Mouse (Mus musculus) urinary bladder, postnatal 10 days (tissue): ENCODE data around the gene Tlr5.

Source experiments
- DNase-seq: peaks from one replicate; pipeline ENCODE4 v3.0.0; 2022; ENCODE audit warnings: low spot score

The Tlr5 gene

DNA sequence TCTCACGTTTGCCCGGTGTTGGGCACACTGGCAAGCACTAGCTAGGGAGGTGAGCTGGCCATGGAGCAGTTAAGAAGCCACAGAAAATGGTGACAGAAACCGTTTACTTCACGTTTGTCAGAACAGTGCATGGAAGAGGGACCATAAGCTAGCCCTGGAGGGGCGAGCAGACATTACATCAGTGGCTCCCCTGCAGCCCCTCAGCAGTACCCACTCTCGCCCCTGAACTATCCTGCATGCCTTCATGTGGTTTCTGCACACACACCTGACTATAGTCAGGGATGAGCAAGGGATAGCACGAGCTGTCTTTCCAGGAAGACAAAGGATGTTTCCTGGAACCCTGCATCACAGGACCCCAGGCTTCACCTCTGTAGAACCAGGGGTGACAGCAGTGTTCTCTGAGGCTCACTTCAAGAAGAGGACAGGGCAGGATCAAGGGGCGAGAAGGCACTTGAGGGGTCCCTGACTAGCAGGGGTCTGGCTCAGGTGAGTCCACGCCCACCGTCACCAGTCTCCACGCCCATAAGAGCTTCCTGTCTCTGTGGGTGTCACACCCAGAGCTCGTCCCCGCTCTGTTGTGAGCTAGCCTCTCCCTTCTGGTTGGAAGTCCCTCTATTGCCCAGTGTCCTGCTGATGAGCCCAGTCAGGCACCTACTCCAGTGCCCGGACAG lies 35.6 kb downstream of the Tlr5 start:
- DNase-seq: no peak

DNA sequence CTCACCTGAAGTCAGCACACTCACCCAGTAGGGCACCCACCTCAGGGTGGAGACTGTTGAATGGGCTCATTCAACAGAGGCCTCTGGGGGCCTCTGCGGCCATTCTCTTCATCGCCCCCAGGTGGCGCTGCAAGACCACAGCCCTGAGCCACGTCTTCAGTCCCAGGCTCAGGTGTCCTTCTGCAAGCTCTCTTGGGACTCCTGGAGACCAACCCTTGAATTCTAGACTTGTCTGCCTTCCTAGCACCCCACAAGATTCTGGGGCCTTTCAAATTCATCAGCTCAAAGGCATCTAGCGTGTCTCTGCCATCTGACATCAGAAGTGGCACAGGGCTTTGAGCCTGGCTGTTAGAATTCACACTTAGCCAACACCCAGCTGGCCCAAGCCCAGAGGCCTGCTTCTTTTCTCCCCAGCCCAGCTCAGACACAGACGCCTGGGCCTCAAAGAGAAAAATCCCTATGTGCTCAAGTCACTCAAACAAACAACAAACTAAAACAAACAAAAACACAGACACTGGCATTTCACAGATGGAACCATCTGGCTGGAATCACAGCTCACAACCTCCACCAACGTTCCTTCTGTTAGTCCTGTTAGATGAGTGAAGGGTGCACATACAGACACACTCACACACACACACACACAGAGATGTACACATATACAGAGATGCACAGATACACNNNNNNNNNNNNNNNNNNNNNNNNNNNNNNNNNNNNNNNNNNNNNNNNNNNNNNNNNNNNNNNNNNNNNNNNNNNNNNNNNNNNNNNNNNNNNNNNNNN lies 36.6 kb downstream of the Tlr5 start:
- no peak for DNase-seq
